24 mouse cellular contexts compared by ENCODE assay signal in genomic region chr15:52242890-52243289, GRCm38 (mm10).
DNase-seq lines count a peak whose midpoint lies in the region; ATAC-seq and TF ChIP-seq lines count a peak whose summit lies in the region.
"Had no signal": no experiment of that assay in that cellular context is flagged by ENCODE, and none has a peak within 500 bp of the region (broad histone marks: within the 10 kb centered on the region; RNA-seq: fewer than 3 reads in every experiment).

No protein-coding gene starts in this region.

- H3K27me3 ChIP-seq in midbrain, embryonic 14.5 days (ENCODE audit: control insufficient read depth, insufficient read depth, low read length): no peaks in the 10 kb centered on the region
- H3K27me3 ChIP-seq in midbrain, embryonic 13.5 days: no peaks in the 10 kb centered on the region
- H3K27me3 ChIP-seq in liver, postnatal 0 days (ENCODE audit: insufficient read depth, low read length): no peaks in the 10 kb centered on the region
- H3K27me3 ChIP-seq: heart, embryonic 12.5 days; kidney, embryonic 15.5 days; limb, embryonic 12.5 days; liver, embryonic 15.5 days; lung, embryonic 15.5 days; megakaryocyte, embryonic 14.5 days; neural tube, embryonic 13.5 days had no signal

- no peak overlapping the region for H3K4me3 ChIP-seq in midbrain, embryonic 14.5 days (replicated peaks; ENCODE audit: low read depth, low read length)
- no peak overlapping the region for H3K4me3 ChIP-seq in midbrain, embryonic 13.5 days (replicated peaks)
- no peak overlapping the region for H3K4me3 ChIP-seq in liver, postnatal 0 days (ENCODE audit: low read depth, low read length)
- H3K4me3 ChIP-seq: heart, adult 2 months; heart, embryonic 12.5 days; kidney, embryonic 15.5 days; limb, embryonic 12.5 days; liver, embryonic 15.5 days; lung, embryonic 15.5 days; megakaryocyte, embryonic 14.5 days; neural tube, embryonic 13.5 days had no signal

- DNase-seq in adrenal gland, adult 2 months: peak; percentile 3
- no peak for DNase-seq in adrenal gland, adult 18-20 months (ENCODE audit: low spot score in 2 of 2)
- peak; percentile 22 for DNase-seq in midbrain, embryonic 14.5 days
- DNase-seq in Muller cell, postnatal 12 days (ENCODE audit: inconsistent ontology term): peak; percentile 50
- peak; percentile 75 for DNase-seq in gonadal fat pad, adult 2 months (ENCODE audit: low read depth)
- no peak for DNase-seq in liver, postnatal 0 days
- DNase-seq: cerebellum, adult 9-10 months; cerebellum, postnatal 36 days; gastrocnemius, postnatal 25 days; heart, adult 2 months; kidney, adult 18-20 months; kidney, postnatal 25 days; lung, postnatal 4 days; thymus, postnatal 4 days had no signal

- TF ChIP-seq CTCF in liver, postnatal 0 days (IDR thresholded peaks at IDR 0.05; ENCODE audit: low read depth): no peak

- H3K4me2 ChIP-seq in midbrain, embryonic 14.5 days (ENCODE audit: low read length): no peak overlapping the region
- H3K4me2 ChIP-seq in midbrain, embryonic 13.5 days (replicated peaks): no peak overlapping the region
- no peak overlapping the region for H3K4me2 ChIP-seq in liver, postnatal 0 days (ENCODE audit: low read depth, low read length)
- H3K4me2 ChIP-seq: heart, embryonic 12.5 days; hindbrain, embryonic 14.5 days; kidney, embryonic 15.5 days; limb, embryonic 12.5 days; liver, embryonic 15.5 days; lung, embryonic 15.5 days; neural tube, embryonic 13.5 days had no signal

- no peak for TF ChIP-seq EP300 in liver, postnatal 0 days (IDR thresholded peaks at IDR 0.05; ENCODE audit: low read depth)

- no peaks in the 10 kb centered on the region for H3K36me3 ChIP-seq in midbrain, embryonic 14.5 days (ENCODE audit: control insufficient read depth, insufficient read depth, low read length)
- H3K36me3 ChIP-seq in midbrain, embryonic 13.5 days: no peaks in the 10 kb centered on the region
- H3K36me3 ChIP-seq in liver, postnatal 0 days (replicated peaks; ENCODE audit: insufficient read depth, low read length): no peaks in the 10 kb centered on the region
- H3K36me3 ChIP-seq: heart, embryonic 12.5 days; kidney, embryonic 15.5 days; limb, embryonic 12.5 days; liver, embryonic 15.5 days; lung, embryonic 15.5 days; neural tube, embryonic 13.5 days had no signal

- H3K9me3 ChIP-seq in midbrain, embryonic 14.5 days (ENCODE audit: control insufficient read depth, low read length): no peaks in the 10 kb centered on the region
- no peaks in the 10 kb centered on the region for H3K9me3 ChIP-seq in midbrain, embryonic 13.5 days
- H3K9me3 ChIP-seq in liver, postnatal 0 days (ENCODE audit: low read length): no peaks in the 10 kb centered on the region
- H3K9me3 ChIP-seq: heart, embryonic 12.5 days; kidney, embryonic 15.5 days; limb, embryonic 12.5 days; liver, embryonic 15.5 days; lung, embryonic 15.5 days; megakaryocyte, embryonic 14.5 days; neural tube, embryonic 13.5 days had no signal

- H3K9ac ChIP-seq in midbrain, embryonic 14.5 days (replicated peaks; ENCODE audit: low read length): no peak overlapping the region
- H3K9ac ChIP-seq in midbrain, embryonic 13.5 days (replicated peaks): no peak overlapping the region
- H3K9ac ChIP-seq in liver, postnatal 0 days (replicated peaks): no peak overlapping the region
- H3K9ac ChIP-seq: heart, embryonic 12.5 days; hindbrain, embryonic 14.5 days; kidney, embryonic 15.5 days; limb, embryonic 12.5 days; liver, embryonic 15.5 days; lung, embryonic 15.5 days; neural tube, embryonic 13.5 days had no signal

- 98% methylated on average over 1 of the region's 1 CpGs for WGBS in midbrain, embryonic 14.5 days
- 77% methylated on average over 1 of the region's 1 CpGs for WGBS in midbrain, embryonic 13.5 days
- 83% methylated on average over 1 of the region's 1 CpGs for WGBS in liver, postnatal 0 days (ENCODE audit: insufficient replicate concordance)

- 0 out of 2 replicates have a peak, but pooled peaks cover 2% of the 10 kb centered on the region for H3K4me1 ChIP-seq in midbrain, embryonic 14.5 days (ENCODE audit: control insufficient read depth, insufficient read depth, low read length)
- H3K4me1 ChIP-seq in midbrain, embryonic 13.5 days (replicated peaks): no peaks in the 10 kb centered on the region
- H3K4me1 ChIP-seq in liver, postnatal 0 days (ENCODE audit: insufficient read depth): no peaks in the 10 kb centered on the region
- H3K4me1 ChIP-seq: heart, embryonic 12.5 days; kidney, embryonic 15.5 days; limb, embryonic 12.5 days; liver, embryonic 15.5 days; lung, embryonic 15.5 days; megakaryocyte, embryonic 14.5 days; neural tube, embryonic 13.5 days had no signal

- no peak overlapping the region for H3K27ac ChIP-seq in midbrain, embryonic 14.5 days (replicated peaks; ENCODE audit: low read depth, low read length)
- H3K27ac ChIP-seq in midbrain, embryonic 13.5 days: no peak overlapping the region
- no peak overlapping the region for H3K27ac ChIP-seq in liver, postnatal 0 days (ENCODE audit: low read depth)
- H3K27ac ChIP-seq: heart, adult 2 months; hindbrain, embryonic 14.5 days; kidney, embryonic 15.5 days; limb, embryonic 12.5 days; liver, embryonic 15.5 days; lung, embryonic 15.5 days; neural tube, embryonic 13.5 days had no signal

- ATAC-seq in midbrain, embryonic 14.5 days (ENCODE audit: low FRiP score, low TSS enrichment): no peak
- ATAC-seq in midbrain, embryonic 13.5 days: no peak
- no peak for ATAC-seq in liver, postnatal 0 days
- ATAC-seq: CD4-positive, CD25-positive, alpha-beta regulatory T cell, adult 4 months had no signal

Comparison
In these comparisons a context has a peak if more than half of its experiments do, and no peak if none do; other contexts are left out.
1. DNase-seq: peak in adrenal gland, adult 2 months (single experiment), midbrain, embryonic 14.5 days (single experiment), Muller cell, postnatal 12 days (single experiment) and gonadal fat pad, adult 2 months (single experiment); none in adrenal gland, adult 18-20 months (0 of 2) and liver, postnatal 0 days (single experiment).